Mouse (Mus musculus) heart, embryonic 12.5 days (tissue): Measurements from ENCODE around the gene Emp3. TPM values are rescaled to one million over a fixed set of nuclear protein-coding genes. Genes with fewer than 3 reads are reported as not detected.
A peak's percentile ranks its signal among the peaks of the same experiment; 100 is the strongest.

Experiments
- ATAC-seq: fragments of 200-750 bp; cut with Nextera tagmentation; 2 replicates; pipeline ENCODE4 v1.8.0; 2017; ENCODE audit warnings: moderate TSS enrichment, moderate library complexity; ENCODE audit not compliant: insufficient number of reproducible peaks, low FRiP score
- H3K27ac ChIP-seq: fragments of 300-500 bp; sonication (generic); 2 replicates; pipeline ENCODE4 v1.5.1; 2016; ENCODE audit warnings: mild to moderate bottlenecking, moderate library complexity; ENCODE audit not compliant: poor library complexity, severe bottlenecking
- H3K27me3 ChIP-seq: fragments of 300-500 bp; sonication (generic); replicated peaks from 2 replicates; pipeline ENCODE4 v1.6.1; 2016; ENCODE audit warnings: mild to moderate bottlenecking, moderate library complexity
- H3K36me3 ChIP-seq: fragments of 300-500 bp; sonication (generic); 2 replicates; pipeline ENCODE4 v1.6.1; 2016; ENCODE audit warnings: mild to moderate bottlenecking, moderate library complexity
- H3K4me1 ChIP-seq: fragments of 300-500 bp; sonication (generic); replicated peaks from 2 replicates; pipeline ENCODE4 v1.6.1; 2016; ENCODE audit warnings: mild to moderate bottlenecking
- H3K4me2 ChIP-seq: fragments of 300-500 bp; sonication (generic); 2 replicates; pipeline ENCODE4 v1.6.1; 2016; ENCODE audit warnings: mild to moderate bottlenecking, moderate library complexity
- H3K4me3 ChIP-seq: fragments of 300-500 bp; sonication (generic); 2 replicates; pipeline ENCODE4 v1.5.1; 2016; ENCODE audit warnings: mild to moderate bottlenecking
- H3K9ac ChIP-seq: fragments of 300-500 bp; sonication (generic); 2 replicates; pipeline ENCODE4 v1.6.1; 2016; ENCODE audit warnings: mild to moderate bottlenecking, moderate library complexity
- H3K9me3 ChIP-seq: fragments of 300-500 bp; sonication (generic); replicated peaks from 2 replicates; pipeline ENCODE4 v1.6.1; 2016; ENCODE audit warnings: mild to moderate bottlenecking, moderate library complexity
- WGBS: fragments of 180-500 bp; shearing (Covaris S2); methylation state at CpG from one replicate; pipeline ENCODE4 v1.1.7; 2016; 5-methylcytosine and 5-hydroxymethylcytosine counted together
- polyA plus RNA-seq: library from polyadenylated mRNA; unstranded; fragments of >200 nt; fragmentation: Nextera tagmentation; extraction: Ambion mirVana; gene quantifications from 2 replicates; pipeline ENCODE4 v1.2.1, GENCODE M21; 2016

The Emp3 gene
- polyA plus RNA-seq, 1 experiment from 2014 or later, result 69.0 TPM

DNA sequence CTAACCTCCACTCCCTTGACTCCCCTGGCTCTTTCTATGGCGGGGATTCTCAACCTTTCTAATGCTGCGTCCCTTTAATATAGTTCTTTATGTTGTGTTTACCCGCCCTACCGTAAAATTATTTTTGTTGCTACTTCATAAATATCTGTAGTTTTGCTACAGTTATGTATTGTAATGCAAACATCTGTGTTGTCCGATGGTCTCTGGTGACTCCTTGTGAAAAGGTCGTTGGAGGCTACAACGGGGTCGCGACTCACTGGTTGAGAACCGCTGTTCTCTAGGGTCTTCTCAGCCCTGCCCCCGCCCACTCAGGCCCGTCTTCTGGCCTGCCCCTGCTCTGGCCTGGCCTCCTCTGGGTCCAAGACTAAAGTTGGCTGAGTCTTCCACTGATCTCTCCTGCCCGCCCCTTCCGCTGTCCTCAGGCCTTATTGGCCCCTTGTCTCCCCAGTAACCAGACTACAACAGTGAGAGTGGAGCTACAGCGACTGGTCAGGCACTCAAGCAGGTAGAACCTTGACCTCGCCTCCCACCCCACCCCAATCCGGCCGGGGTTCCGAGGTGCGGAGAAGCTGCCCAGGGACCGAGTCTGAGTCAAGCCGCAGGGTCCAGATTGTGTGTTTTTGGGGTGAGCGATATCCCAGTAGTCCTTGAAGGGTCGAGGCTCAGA lies 2.7 kb upstream of the Emp3 start, which contains the start of gene Ccdc114:
Gene Ccdc114, plus strand, starts transcription at position 311 of the 667 bp plus-strand sequence.
- Histone ChIP-seq H3K27me3 (peaks cover 20% of the 10 kb centered on the region), H3K9me3 (peaks cover 16% of the 10 kb centered on the region), H3K4me2 (peak within 1 kb of the TSS; percentile 71), H3K4me1 (peaks cover 41% of the 10 kb centered on the region), H3K4me3 (peak within 1 kb of the TSS; percentile 51), H3K36me3 (no peaks in the 10 kb centered on the region), H3K9ac (peak within 1 kb of the TSS; percentile 64), H3K27ac (peak within 1 kb of the TSS; percentile 90)
- ATAC-seq, result peak; percentile 71
- WGBS, result 3% methylated on average over 24 of the region's 24 CpGs

DNA sequence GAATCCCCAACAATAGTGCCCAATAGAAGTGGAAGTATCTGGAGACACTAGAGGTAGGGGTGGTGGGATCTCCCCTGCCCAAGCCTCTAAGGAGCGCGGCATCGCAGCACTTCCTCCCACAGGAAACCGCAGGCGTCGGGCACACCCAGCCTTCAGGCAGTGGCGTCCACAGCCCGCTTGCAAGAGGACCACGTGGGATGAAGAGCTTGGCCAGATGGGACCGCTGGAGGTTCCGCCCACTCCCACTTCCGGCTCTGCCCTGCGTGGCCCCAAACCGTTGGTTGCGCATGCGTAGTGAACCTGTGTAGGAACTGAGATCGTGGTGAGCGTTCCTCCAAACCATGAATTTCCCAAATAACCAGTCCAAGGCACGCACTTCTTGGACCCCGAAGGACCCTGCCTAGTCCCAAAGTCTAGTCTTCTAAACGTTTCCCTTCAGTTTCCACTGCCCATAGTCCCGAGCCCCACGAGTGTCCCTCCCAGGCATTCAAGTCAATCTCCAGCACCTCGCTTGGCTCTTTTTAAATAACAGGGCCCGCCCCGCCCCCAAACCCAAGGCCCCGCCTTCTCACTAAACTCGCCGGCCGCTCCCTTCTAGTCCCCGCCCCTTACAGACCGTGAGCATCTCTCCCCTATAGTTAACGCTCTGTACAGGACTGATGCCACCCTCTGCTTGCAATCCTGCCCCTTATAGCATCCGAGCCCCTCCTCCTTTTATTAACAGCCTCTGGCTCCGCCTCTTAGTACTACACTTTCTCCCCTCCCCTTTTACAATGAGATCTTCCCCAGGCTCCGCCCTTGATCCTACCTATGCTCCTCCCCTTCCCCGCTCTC lies 1.9 kb upstream of the Emp3 start:
- WGBS, result under 1% methylated on average over 37 of the region's 37 CpGs

DNA sequence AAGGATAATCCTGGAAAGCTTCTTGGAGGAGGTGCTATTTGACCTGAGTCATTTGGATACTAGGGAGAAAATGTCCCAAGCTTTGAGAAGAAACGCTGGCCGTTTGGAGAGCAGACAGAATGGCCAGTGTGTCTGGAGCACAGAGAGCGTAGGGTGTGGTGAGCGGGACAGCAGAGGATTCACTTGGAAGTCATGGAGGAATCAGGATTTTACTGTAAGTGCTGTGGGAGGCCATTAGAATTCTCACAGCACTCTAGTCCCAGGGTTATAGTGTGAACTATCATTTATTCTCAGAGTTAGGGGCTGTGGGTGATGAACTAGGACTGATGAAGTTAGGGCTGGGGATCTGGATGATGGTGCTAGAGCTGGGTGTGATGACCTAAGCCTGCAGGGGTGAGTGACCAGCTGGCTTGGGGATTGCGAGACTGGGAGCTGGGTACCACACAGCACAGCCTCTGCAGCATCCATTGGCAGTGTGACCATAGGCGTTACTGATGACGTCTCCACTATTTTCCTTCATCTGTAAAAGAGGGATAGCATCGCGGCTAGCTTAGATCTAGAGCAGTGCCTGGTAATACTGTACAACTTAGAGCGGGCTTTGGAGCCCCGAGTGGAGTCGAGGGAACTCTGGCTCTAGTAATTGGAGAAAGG lies 871 bp upstream of the Emp3 start:
- no peak for ATAC-seq
- Histone ChIP-seq H3K27ac (peak overlapping the region; percentile 90), H3K9ac (no peak overlapping the region), H3K4me2 (peak overlapping the region; percentile 71), H3K4me1 (peaks cover 48% of the 10 kb centered on the region), H3K9me3 (peaks cover 9% of the 10 kb centered on the region), H3K4me3 (no peak overlapping the region), H3K27me3 (peaks cover 3% of the 10 kb centered on the region; the same call in 1 of the 2 replicates), H3K36me3 (0 out of 2 replicates have a peak, but pooled peaks cover 3% of the 10 kb centered on the region)
- 82% methylated on average over 12 of the region's 12 CpGs for WGBS

More for the DNA sequence above, 1.9 kb upstream of the Emp3 start:
- Histone ChIP-seq H3K4me3 (peak overlapping the region; percentile 51), H3K27ac (peak overlapping the region; percentile 90), H3K27me3 (peaks cover 13% of the 10 kb centered on the region), H3K4me1 (peaks cover 41% of the 10 kb centered on the region), H3K4me2 (peak overlapping the region; percentile 71), H3K9ac (peak overlapping the region; percentile 45), H3K36me3 (0 out of 2 replicates have a peak, but pooled peaks cover under 1% of the 10 kb centered on the region), H3K9me3 (peaks cover 16% of the 10 kb centered on the region)
- peak; percentile 85 for ATAC-seq

DNA sequence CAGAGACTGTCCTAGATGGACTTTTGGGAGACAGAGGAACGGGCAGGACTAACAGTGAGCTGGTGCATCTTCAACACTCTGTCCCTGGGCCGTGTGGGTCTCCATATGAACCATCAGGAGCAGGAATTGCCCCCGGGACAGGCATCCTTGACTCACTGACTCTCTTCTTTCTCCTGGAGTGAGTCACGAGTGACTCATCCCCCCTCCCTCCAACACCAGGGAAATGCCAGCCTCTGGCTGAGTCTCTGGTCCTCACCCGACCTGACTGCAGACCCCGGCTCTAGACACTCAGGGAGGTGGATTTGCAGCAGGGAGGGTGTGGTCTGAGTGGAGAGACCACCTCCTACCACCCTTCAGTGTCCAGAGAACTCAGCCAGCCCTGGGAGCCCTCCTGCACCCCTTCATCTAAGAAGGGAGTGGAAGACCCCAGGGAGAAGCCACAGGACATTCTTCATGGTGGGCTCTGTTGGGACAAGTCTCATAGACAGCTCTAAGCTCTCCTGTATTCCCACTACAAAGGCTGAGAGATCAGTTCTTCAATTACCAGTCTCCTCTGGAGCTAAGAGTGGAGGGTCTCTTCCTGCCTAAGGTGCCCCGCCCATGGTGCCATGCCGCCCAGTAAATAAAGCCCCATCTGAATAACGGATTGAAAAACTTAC lies 492 bp downstream of the Emp3 start:
- H3K27me3 ChIP-seq, result no peaks in the 10 kb centered on the region
- ATAC-seq, result no peak
- H3K9me3 ChIP-seq, result peaks cover 6% of the 10 kb centered on the region; the same call in 1 of the 2 replicates
- WGBS, result 26% methylated on average over 9 of the region's 9 CpGs
- H3K4me2 ChIP-seq, result peak overlapping the region; percentile 68
- H3K9ac ChIP-seq, result peak overlapping the region; percentile 71
- 0 out of 2 replicates have a peak, but pooled peaks cover 3% of the 10 kb centered on the region for H3K36me3 ChIP-seq
- H3K4me1 ChIP-seq, result peaks cover 58% of the 10 kb centered on the region
- peak overlapping the region; percentile 49 for H3K4me3 ChIP-seq
- H3K27ac ChIP-seq, result peak overlapping the region; percentile 73

DNA sequence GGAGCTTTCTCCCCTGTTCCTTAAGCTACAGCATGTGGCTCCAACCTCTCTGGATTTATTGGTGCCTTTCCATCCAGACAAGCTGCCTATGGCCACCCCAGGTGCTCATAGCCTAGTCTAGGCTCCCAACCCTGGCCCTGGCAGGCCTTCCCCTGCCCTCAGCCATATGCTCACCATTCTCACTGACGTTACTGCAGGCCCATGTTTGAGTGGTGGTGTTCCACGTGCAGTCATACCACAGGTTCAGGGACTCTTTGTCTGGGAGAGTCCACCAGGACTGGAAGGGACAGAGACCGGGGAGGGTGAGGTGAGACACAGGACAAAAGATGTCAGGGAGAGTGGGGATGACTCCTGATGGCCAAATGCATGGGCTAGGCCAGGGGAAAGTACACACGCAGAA lies 1.4 kb downstream of the Emp3 start:
- Histone ChIP-seq H3K9me3 (no peaks in the 10 kb centered on the region), H3K27ac (no peak overlapping the region), H3K36me3 (peaks cover 5% of the 10 kb centered on the region; the same call in 1 of the 2 replicates), H3K4me1 (peaks cover 58% of the 10 kb centered on the region), H3K4me3 (peak overlapping the region; percentile 49), H3K9ac (peak overlapping the region; percentile 71), H3K4me2 (peak overlapping the region; percentile 68), H3K27me3 (no peaks in the 10 kb centered on the region)
- ATAC-seq, result no peak
- WGBS, result 67% methylated on average over 4 of the region's 4 CpGs

DNA sequence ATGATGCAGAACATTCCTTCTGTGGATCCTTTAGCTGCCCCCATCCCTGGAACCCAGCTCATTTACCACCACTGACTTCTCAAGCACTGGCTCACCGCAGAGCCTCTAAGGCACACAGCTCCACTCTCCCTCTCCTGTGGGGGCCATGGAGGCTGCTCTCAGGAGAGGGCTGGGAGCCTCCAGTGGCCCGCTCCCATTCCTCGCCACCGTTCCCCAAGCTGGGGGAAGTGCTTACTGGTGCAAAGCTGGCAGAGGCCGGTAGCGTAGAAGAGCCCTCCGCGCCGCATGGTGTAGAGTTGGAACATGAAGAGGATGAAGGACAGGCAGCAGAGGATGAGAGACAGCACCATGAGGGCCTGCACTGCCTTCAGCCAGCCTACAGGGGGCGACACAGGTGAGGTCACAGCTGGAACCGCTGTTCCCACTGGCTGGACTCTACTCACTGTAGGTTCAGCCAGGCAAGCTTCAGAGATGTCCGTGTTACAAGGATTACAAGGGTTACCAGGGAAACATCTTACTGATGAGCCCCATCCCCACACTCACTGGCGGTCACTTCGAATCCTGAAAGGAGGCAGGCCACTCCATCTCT lies 2.0 kb downstream of the Emp3 start:
- H3K27me3 ChIP-seq, result no peaks in the 10 kb centered on the region
- peaks cover 52% of the 10 kb centered on the region for H3K4me1 ChIP-seq
- H3K9ac ChIP-seq, result no peak overlapping the region
- no peak overlapping the region for H3K27ac ChIP-seq
- H3K36me3 ChIP-seq, result peaks cover 6% of the 10 kb centered on the region; the same call in 1 of the 2 replicates
- H3K4me3 ChIP-seq, result no peak overlapping the region
- peak overlapping the region; percentile 68 for H3K4me2 ChIP-seq
- no peak for ATAC-seq
- WGBS, result 60% methylated on average over 14 of the region's 14 CpGs
- H3K9me3 ChIP-seq, result no peaks in the 10 kb centered on the region

DNA sequence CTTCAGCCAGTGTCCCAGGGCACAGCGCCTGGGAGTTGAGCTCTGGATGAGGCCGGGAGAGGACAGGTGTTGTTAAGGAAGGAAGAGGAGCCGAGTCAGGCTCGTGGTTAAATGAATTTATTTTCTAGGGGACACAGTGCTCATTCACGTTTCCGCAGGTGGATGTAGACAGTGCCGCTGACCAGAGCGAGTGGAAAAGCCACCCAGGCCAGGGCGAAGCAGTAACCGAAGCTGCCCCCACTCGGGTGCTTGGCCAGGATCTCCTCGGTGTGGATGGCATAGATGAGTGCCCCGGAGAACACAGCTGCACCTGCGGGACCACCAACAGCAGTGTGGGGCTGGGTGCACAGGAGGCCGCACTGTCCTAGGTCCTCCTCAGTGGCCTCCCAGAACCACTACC lies 3.3 kb downstream of the Emp3 start:
- no peaks in the 10 kb centered on the region for H3K9me3 ChIP-seq
- ATAC-seq, result no peak
- no peak overlapping the region for H3K4me2 ChIP-seq
- H3K27ac ChIP-seq, result no peak overlapping the region
- H3K36me3 ChIP-seq, result peaks cover 17% of the 10 kb centered on the region
- no peak overlapping the region for H3K4me3 ChIP-seq
- no peaks in the 10 kb centered on the region for H3K27me3 ChIP-seq
- H3K4me1 ChIP-seq, result peaks cover 48% of the 10 kb centered on the region
- 82% methylated on average over 15 of the region's 15 CpGs for WGBS
- no peak overlapping the region; the same call in 1 of the 2 replicates for H3K9ac ChIP-seq

DNA sequence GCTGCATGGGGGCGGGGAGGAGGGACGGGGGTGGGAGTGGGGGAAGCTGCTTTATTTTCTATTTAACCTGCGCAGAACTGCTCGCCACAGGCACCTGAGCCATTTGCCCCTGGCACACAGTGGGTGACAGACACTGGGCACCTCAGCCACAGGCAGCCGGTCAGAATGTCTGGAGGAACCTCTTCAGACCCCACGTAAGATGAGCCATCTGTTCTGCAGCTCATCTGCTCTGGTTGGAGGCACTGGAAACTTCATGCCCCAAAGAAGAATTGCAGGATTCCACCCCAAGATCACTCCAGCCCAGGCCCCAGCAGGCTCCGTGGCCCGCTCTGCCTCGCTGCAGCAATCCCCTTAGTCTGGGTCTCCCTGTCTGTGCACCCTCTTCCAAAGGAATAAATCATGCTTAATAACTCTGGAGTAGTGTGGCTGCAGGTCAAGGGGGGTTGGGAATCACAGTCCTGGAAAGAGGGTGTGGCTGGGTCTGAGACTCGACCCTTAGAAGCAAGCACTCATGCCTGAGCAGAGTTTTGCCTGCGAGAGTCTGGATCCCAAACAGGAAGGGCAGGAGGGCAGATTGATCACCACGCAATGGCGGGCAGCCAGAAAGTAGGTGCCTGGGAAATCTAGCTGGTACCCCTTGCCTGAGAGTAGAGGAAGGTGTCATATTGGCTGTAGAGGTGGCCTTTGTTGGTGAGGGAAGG lies 4.0 kb downstream of the Emp3 start:
- Histone ChIP-seq H3K27me3 (no peaks in the 10 kb centered on the region), H3K27ac (peak overlapping the region; percentile 42), H3K9me3 (no peaks in the 10 kb centered on the region), H3K4me3 (no peak overlapping the region), H3K36me3 (peaks cover 17% of the 10 kb centered on the region), H3K4me1 (peaks cover 41% of the 10 kb centered on the region), H3K9ac (peak overlapping the region; percentile 59), H3K4me2 (peak overlapping the region; percentile 61)
- 34% methylated on average over 13 of the region's 13 CpGs for WGBS
- no peak for ATAC-seq

DNA sequence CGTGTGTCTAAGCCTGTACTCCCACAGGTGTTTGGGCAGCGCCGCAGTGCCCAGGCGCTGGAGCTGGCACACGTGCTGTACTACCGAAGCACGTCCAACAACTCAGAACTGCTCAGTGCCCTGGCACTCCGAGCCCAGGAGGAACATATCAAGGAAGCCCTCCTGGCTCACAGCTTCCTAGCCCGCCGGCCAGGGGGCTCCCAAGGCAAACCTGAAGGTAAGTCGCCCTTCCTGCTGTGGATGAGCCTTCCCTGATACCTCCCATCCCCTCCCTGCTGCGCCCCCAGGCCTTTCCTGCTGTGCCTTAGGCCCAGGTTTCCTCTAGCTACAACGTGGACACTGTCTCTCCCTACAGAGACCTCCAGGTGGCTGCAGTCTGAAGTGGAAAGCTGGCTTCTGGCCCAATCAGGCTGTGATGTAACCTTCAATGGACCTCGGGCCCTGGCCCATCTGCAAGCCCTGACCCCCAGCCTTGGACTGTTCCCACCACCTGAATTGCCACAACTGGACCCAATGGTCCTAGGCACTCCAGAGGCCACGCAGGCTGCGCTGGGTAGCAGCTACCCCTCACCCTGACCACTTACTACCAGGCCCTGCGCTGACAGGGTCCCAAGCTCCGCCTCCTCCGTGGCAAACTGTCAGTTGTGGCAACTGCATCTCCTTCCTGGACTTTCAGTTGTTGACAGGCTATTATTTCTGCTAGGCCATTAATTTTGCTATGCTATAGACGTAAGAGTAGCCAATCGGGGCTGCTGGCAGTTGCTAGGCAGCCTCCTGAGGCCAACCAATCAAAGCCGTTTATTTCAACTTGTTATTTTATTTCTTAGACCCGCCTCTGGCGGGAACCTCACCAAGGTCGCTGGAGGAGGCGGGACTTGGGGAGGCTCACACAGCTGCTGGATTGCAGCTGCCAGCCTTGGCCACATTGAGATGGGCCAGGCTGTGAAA lies 4.9 kb downstream of the Emp3 start:
- peak overlapping the region; percentile 34 for H3K4me3 ChIP-seq
- no peaks in the 10 kb centered on the region for H3K9me3 ChIP-seq
- WGBS, result 37% methylated on average over 26 of the region's 26 CpGs
- peaks cover 18% of the 10 kb centered on the region for H3K36me3 ChIP-seq
- H3K27ac ChIP-seq, result peak overlapping the region; percentile 42; the same call in 1 of the 2 replicates
- H3K4me1 ChIP-seq, result peaks cover 34% of the 10 kb centered on the region
- H3K9ac ChIP-seq, result peak overlapping the region; percentile 59
- ATAC-seq, result peak; percentile 49
- peak overlapping the region; percentile 61 for H3K4me2 ChIP-seq
- H3K27me3 ChIP-seq, result no peaks in the 10 kb centered on the region
